In the genomic region with DNA sequence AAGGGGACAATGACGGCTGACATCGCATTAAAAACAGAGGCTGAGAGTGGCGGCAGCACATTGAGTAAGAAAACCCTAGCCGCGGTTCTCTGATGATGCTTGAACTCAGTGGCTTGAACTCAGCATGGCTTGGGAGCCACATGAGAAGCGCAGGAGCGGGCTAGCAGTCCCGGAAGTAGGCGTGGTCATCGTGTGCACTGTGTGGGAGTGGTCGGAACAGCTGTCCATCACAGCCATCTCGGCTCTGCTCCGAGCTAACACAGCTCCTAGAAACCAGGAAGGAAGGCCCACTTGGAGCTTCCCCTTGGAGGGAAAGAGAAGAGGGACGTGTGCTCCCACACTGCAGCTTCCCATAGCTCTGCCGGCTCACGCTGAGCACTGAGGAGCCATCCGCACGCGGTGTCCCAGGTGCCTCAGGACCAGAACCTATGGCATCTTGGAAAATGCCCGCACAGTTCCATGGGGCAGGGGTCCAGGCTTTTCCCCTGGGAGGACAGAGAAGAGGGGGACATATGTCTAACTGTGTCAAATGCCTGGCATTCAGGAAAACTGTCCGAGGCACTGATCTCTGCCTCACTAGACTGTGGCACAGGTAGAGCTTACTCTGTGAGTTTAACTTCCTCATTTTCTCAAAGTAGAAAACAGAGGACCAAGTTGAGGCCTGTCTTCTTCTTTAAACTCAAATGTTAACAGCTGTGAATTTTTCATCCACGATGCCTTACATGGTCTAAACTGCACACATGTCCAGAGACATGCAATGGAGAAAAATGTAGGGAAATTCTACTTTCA, we compare ENCODE assay signal across 8 mouse cellular contexts. TPM values are rescaled to one million over a fixed set of nuclear protein-coding genes. Genes with fewer than 3 reads are reported as not detected.
DNase-seq lines count a peak whose midpoint lies in the region; ATAC-seq and TF ChIP-seq lines count a peak whose summit lies in the region.

No protein-coding gene starts in this region.

- WGBS in hindbrain, embryonic 11.5 days = 33% methylated on average over 22 of the region's 22 CpGs
- WGBS in liver, embryonic 12.5 days (ENCODE audit: insufficient replicate concordance) = 14% methylated on average over 22 of the region's 22 CpGs
- 34% methylated on average over 22 of the region's 22 CpGs for WGBS in neural tube, embryonic 11.5 days

- ATAC-seq in hindbrain, embryonic 11.5 days (ENCODE audit: low FRiP score) = peak; percentile 90
- peak; percentile 99 for ATAC-seq in liver, embryonic 12.5 days
- ATAC-seq in neural tube, embryonic 11.5 days (ENCODE audit: insufficient read depth, low FRiP score, low TSS enrichment) = peak; percentile 86
- ATAC-seq in erythroid progenitor cell, adult 5-6 weeks (replicated peaks; ENCODE audit: low FRiP score, poor library complexity, severe bottlenecking) = no peak

- no peaks in the 10 kb centered on the region for H3K36me3 ChIP-seq in ES-E14 (ENCODE audit: control insufficient read depth, insufficient read depth, low read length, poor library complexity, severe bottlenecking)
- H3K36me3 ChIP-seq in hindbrain, embryonic 11.5 days (ENCODE audit: control insufficient read depth, insufficient read depth, low read length) = peaks cover 8% of the 10 kb centered on the region
- peaks cover 57% of the 10 kb centered on the region for H3K36me3 ChIP-seq in liver, embryonic 12.5 days
- peaks cover 4% of the 10 kb centered on the region for H3K36me3 ChIP-seq in neural tube, embryonic 11.5 days (ENCODE audit: control insufficient read depth, insufficient read depth, low read length)

- H3K9ac ChIP-seq in ES-E14 (ENCODE audit: insufficient read depth, low read depth, low read length, poor library complexity, severe bottlenecking) = peak overlapping the region; percentile 82
- peak overlapping the region; percentile 27; the same call in 1 of the 2 replicates for H3K9ac ChIP-seq in hindbrain, embryonic 11.5 days (ENCODE audit: low read depth, low read length)
- peak overlapping the region; percentile 73 for H3K9ac ChIP-seq in liver, embryonic 12.5 days
- 0 out of 2 replicates have a peak overlapping the region, but pooled peaks have one; percentile 39 for H3K9ac ChIP-seq in neural tube, embryonic 11.5 days (ENCODE audit: low read length)

- in situ Hi-C loops in ES-E14 (cut with MboI; ENCODE audit: low sequenced_read_pairs in 2 of 2, unreplicated experiment in 2 of 2) = no loop called here

- peaks cover 2 to 12% of the 10 kb centered on the region in 2 experiments; a peak in 2 of 4 replicates for H3K4me1 ChIP-seq in ES-E14 (ENCODE audit: control insufficient read depth in 2 of 2, insufficient read depth in 2 of 2, low read length in 2 of 2, poor library complexity in 1 of 2)
- H3K4me1 ChIP-seq in hindbrain, embryonic 11.5 days (replicated peaks; ENCODE audit: control insufficient read depth, insufficient read depth, low read length) = no peaks in the 10 kb centered on the region
- H3K4me1 ChIP-seq in liver, embryonic 12.5 days = peaks cover 21% of the 10 kb centered on the region
- H3K4me1 ChIP-seq in neural tube, embryonic 11.5 days (ENCODE audit: control insufficient read depth, insufficient read depth, low read length) = 0 out of 2 replicates have a peak, but pooled peaks cover 2% of the 10 kb centered on the region

- DNase-seq in ES-E14 (ENCODE audit: low read depth, low spot score) = peak; percentile 93
- DNase-seq in c-Kit-positive CD71-negative TER-119-negative erythroid progenitor cells, embryonic 14.5 days (ENCODE audit: low read depth) = peak; percentile 54
- peak; percentile 83 for DNase-seq in hindbrain, embryonic 11.5 days (ENCODE audit: low spot score)
- DNase-seq in neural tube, embryonic 11.5 days (ENCODE audit: low spot score) = peak; percentile 75
- DNase-seq in layer of hippocampus, adult 8-10 months (ENCODE audit: low spot score in 2 of 2) = no peak
- no peak for DNase-seq in adrenal gland, adult (ENCODE audit: inconsistent age in 2 of 2, low spot score in 1 of 2)

- no peaks in the 10 kb centered on the region for H3K9me3 ChIP-seq in ES-E14 (ENCODE audit: control insufficient read depth, insufficient read depth, low read depth, low read length)
- no peaks in the 10 kb centered on the region for H3K9me3 ChIP-seq in hindbrain, embryonic 11.5 days (ENCODE audit: control insufficient read depth, low read length)
- no peaks in the 10 kb centered on the region for H3K9me3 ChIP-seq in liver, embryonic 12.5 days (replicated peaks)
- no peaks in the 10 kb centered on the region for H3K9me3 ChIP-seq in neural tube, embryonic 11.5 days (ENCODE audit: control insufficient read depth, low read length)

- H3K27me3 ChIP-seq in hindbrain, embryonic 11.5 days (ENCODE audit: control insufficient read depth, insufficient read depth, low read length) = no peaks in the 10 kb centered on the region
- H3K27me3 ChIP-seq in liver, embryonic 12.5 days (replicated peaks) = no peaks in the 10 kb centered on the region
- no peaks in the 10 kb centered on the region for H3K27me3 ChIP-seq in neural tube, embryonic 11.5 days (ENCODE audit: control insufficient read depth, insufficient read depth, low read length)

- H3K4me3 ChIP-seq in ES-E14 (ENCODE audit: insufficient read depth in 1 of 2, low read depth in 1 of 2, low read length in 2 of 2, poor library complexity in 1 of 2, severe bottlenecking in 1 of 2) = peak overlapping the region; percentile 58 to 61
- H3K4me3 ChIP-seq in hindbrain, embryonic 11.5 days (ENCODE audit: low read depth, low read length) = peak overlapping the region; percentile 6; the same call in 1 of the 2 replicates
- H3K4me3 ChIP-seq in liver, embryonic 12.5 days = peak overlapping the region; percentile 54
- H3K4me3 ChIP-seq in neural tube, embryonic 11.5 days (ENCODE audit: low read depth, low read length) = no peak overlapping the region

- H3K4me2 ChIP-seq in hindbrain, embryonic 11.5 days (replicated peaks; ENCODE audit: low read depth, low read length) = peak overlapping the region; percentile 31; the same call in 1 of the 2 replicates
- peak overlapping the region; percentile 75 for H3K4me2 ChIP-seq in liver, embryonic 12.5 days
- H3K4me2 ChIP-seq in neural tube, embryonic 11.5 days (ENCODE audit: low read depth) = peak overlapping the region; percentile 21; the same call in 1 of the 2 replicates

- H3K27ac ChIP-seq in ES-E14 (ENCODE audit: insufficient read depth, low read depth, low read length, poor library complexity, severe bottlenecking) = no peak overlapping the region
- H3K27ac ChIP-seq in hindbrain, embryonic 11.5 days (ENCODE audit: low read depth, low read length) = no peak overlapping the region
- H3K27ac ChIP-seq in liver, embryonic 12.5 days = peak overlapping the region; percentile 63
- no peak overlapping the region for H3K27ac ChIP-seq in neural tube, embryonic 11.5 days (ENCODE audit: low read depth, low read length)

TF ChIP-seq in ES-E14, 5 proteins besides CTCF, POLR2A, EP300 and RAD21:
- no peak for TF ChIP-seq MAFK (IDR thresholded peaks at IDR 0.05; ENCODE audit: insufficient read depth, low read depth, low read length)
- 0 out of 2 replicates have a peak, but pooled peaks have one; percentile 32 for TF ChIP-seq CHD2 (IDR thresholded peaks at IDR 0.05; ENCODE audit: low read depth, low read length)

RNA-seq across cellular contexts. Expression of gene Katnal1, which starts 43.1 kb away (rescaled TPM):
- total RNA-seq in ES-E14 (2012; rRNA removed) = 5.8 and 6.4 TPM in 2 replicates
- 32.1 and 37.0 TPM in 2 replicates for polyA plus RNA-seq in hindbrain, embryonic 11.5 days (2014; fragmentation: Nextera tagmentation; extraction: Ambion mirVana)
- 18.3 and 18.9 TPM in 2 replicates for polyA plus RNA-seq in liver, embryonic 12.5 days (2016; fragmentation: Nextera tagmentation; extraction: Ambion mirVana)
- polyA plus RNA-seq in neural tube, embryonic 11.5 days (2014; fragmentation: Nextera tagmentation; extraction: Ambion mirVana) = 23.4 and 34.1 TPM in 2 replicates
- total RNA-seq in layer of hippocampus, adult 8-10 months (2022) = 10 to 100 TPM; 55.4 to 73.6 (median 64.1) TPM
- 28.5 and 40.2 TPM in 2 replicates for total RNA-seq in erythroid progenitor cell, adult 5-6 weeks (2015; ENCODE audit: low replicate concordance)
- 47.7 and 54.4 TPM in 2 replicates for total RNA-seq in erythroid progenitor cell, adult 5-6 weeks (2017; ENCODE audit: low replicate concordance)

Comparison
In these comparisons a context has a peak if more than half of its experiments do, and no peak if none do; other contexts are left out.
1. DNase-seq: peak in ES-E14 (single experiment), c-Kit-positive CD71-negative TER-119-negative erythroid progenitor cells, embryonic 14.5 days (single experiment), hindbrain, embryonic 11.5 days (single experiment) and neural tube, embryonic 11.5 days (single experiment); none in layer of hippocampus, adult 8-10 months (0 of 2) and adrenal gland, adult (0 of 2).
2. H3K9ac ChIP-seq: peak in every context shown above with its lines; median percentile 82 in ES-E14; 73 in liver, embryonic 12.5 days; 39 in neural tube, embryonic 11.5 days; 27 in hindbrain, embryonic 11.5 days.
3. H3K4me2 ChIP-seq: peak in every context shown above with its lines; median percentile 75 in liver, embryonic 12.5 days; 31 in hindbrain, embryonic 11.5 days; 21 in neural tube, embryonic 11.5 days.